Mouse (Mus musculus) frontal cortex, postnatal 10 days (tissue): ENCODE measurements at regions not wholly inside any gene's neighbourhood (a gene's known extent, or its start where the extent isn't known, plus 50 kb on each side); places are given as distances from the start of the nearest gene placed in this dataset.

ENCODE experiments used
- DNase-seq, 2 experiments: peaks; one replicate each; pipeline ENCODE4 v3.0.0; 2022; ENCODE audit warnings: low spot score in 2 of 2, mixed read lengths in 1 of 2

- DNase-seq, result no peak
Measured at GRCm38 (mm10) chr6:49523184-49523583, 127.8 kb downstream of the Stk31 start.

GRCm38 (mm10) chr6:49523696-49524095, 128.3 kb downstream of the Stk31 start:
- no peak for DNase-seq

GRCm38 (mm10) chr6:49533956-49534355, 138.6 kb downstream of the Stk31 start:
- DNase-seq, result no peak

DNA sequence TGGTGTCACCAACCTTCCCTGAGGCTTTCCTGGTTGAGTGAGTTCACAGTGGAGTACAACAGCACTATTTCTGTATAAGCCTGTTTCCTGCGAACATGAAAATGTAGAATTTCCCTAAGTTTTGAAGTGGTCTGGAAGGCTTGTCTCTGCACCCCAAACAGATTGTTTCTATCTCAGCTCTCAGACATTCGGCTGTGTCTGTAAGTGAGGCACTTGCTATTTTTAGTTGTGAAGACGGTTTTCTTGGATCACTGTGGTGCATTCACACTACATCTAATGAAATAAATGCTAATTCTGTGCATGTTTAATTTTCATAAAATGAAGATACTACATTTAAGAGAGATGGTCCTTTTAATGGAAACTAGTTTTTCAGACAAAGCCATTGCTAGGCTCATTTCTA, 139.1 kb downstream of the Stk31 start:
- no peak for DNase-seq

- no peak for DNase-seq
Measured at GRCm38 (mm10) chr6:49544946-49545345, 149.5 kb downstream of the Stk31 start.

DNA sequence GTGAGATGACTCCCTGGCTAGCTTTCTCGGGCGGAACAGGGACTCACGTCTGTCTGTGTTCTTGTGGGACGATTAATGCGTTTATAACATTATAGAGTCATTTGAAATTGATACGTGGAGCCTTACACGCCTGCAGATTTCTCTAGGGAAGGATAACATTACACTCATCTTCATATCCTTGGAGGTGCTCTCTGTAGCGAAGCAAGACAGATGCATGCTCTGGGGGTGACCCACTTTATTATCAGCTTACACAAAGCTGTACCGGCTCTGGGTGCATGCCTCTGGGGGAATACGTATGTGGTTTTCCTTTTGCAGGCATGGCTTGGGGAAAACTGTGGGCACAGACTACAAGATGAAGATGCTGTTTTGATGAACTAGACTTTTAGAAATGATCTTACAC, 159.7 kb downstream of the Stk31 start:
- no peak for DNase-seq

- no peak for DNase-seq
Measured at GRCm38 (mm10) chr6:49558508-49558907, 163.1 kb downstream of the Stk31 start.

DNA sequence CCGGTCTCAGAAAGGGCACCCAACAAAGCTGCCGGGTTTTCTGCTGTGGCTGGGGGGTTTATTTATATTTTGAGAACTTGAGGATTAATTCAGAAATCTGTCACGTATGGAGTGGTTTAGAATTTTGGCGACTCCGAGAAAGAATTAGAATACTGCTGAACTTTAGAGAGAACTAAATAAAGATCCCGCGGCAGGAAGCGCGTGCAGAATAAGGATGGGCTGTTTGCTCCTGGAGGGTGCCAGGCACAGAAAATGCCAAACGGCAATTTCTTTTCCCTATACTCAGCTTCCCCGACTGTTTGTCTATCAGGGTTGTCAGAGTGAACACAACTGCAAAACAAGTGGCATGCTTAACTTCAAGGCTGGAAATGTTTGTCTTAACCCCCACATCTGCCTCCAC, 163.7 kb downstream of the Stk31 start:
- no peak for DNase-seq

DNA sequence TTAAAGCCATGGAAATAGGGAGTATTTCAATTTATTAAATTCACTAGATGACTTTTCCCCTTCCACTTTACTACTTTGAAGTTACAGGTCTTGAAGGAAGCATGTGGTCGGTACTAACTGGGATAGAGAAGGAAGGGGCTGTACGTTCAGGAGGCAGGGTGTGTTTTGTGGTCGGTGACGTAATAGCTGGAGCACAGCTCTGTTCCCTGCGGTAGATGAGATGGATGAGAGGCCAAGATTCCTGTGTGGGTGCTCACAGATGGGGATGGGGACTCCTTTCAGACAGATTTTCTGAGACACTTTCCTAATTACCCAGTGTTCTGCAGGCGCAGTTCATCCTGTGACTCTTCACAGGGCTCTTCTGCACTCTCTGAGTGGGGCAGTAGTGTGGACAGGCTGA, 182.9 kb downstream of the Stk31 start:
- DNase-seq, result no peak

- DNase-seq, result no peak
Measured at GRCm38 (mm10) chr6:49579691-49580090, 184.3 kb downstream of the Stk31 start.

DNA sequence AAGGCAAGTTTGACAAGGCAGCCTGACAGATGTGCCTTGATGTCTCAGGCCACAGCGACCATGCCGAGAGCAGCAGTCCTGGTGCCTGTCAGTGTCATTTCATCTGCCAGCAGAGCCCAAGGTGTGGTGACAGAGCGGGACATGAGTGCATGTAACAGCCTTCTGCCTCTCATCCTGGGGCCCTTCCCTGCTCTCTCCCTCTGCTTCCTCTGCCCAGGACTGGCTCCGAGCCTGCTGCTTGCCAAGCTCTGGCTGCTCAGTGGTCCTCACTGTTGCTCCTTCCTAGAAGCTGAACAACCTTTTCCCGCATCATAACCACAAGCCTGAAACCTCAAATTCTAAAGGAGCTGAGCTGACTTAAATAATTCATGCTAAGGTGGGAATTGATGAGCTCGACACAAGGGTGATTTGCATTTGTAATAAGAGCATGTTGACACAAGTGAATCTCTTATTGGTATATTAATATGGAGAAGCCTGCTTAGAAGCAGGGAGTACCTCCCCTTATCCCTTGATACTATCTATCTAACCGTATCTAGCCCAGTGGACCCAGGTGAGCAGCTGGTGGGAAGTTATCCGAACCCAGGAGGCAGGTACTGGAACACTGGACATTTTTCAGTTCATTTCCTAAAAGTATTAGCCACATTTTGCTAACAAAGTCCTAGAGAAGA, 186.8 kb downstream of the Stk31 start:
- no peak for DNase-seq

DNA sequence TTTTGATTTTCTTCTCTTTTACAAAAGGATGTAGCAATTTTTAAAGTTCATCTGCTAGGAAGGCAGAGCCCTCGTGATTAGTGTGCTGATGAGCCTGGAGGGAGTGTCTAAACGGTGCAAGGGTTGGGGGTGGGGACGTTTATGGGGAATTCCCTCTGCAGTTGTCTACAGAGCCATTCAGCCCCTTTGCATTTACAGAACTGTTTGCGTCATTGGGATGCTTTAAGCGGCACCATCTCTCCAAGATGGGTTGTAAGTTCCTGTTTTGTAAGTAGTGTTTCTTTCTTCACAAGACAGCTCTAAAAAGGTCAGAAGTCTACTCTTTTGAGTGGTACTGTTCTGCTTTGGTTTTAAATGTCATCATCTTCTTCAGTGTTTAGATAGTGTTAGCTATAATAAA, 191.1 kb downstream of the Stk31 start:
- no peak for DNase-seq

- no peak for DNase-seq
Measured at GRCm38 (mm10) chr6:49588677-49589076, 193.3 kb downstream of the Stk31 start.

GRCm38 (mm10) chr6:49590927-49591631, 195.7 kb downstream of the Stk31 start:
- peak; percentile 25 to 31 for DNase-seq

DNA sequence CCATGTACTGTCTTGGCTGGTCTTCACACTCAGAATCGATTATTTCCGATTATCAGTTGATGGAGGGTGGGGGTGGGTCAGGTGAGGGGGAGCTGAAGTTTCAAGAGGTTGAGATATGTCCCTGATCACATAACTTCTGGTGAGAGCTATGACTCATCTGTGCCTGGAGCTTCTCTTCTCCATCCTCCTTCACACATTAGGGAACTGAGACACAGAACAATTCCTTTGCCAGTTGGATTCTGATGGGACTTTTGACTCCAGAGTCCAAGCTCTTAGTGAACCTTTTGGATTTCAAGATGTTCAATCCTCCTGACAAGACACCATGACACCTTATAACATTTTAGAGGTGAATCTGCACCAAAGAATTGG, 196.2 kb downstream of the Stk31 start:
- DNase-seq, result no peak

DNA sequence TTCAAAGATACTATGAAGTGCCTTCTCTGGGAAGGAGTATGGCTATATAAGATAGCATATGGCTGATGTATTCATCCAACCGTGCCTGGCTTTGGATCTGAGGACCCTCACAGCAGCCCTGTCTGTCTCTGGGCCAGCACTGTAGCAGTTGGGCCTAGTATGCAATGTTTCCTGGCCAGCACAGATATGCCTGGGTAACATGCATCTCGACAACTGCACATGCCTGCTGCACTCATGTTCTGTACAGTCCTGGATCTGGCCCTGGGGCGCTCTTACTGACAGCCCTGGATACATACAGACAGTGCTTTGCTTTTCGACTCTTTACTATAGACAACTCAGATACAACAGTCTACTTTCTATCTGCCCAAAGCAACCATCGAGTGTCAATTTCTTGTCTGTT, 197.3 kb downstream of the Stk31 start:
- DNase-seq, result no peak

- DNase-seq, result no peak
Measured at GRCm38 (mm10) chr6:49603201-49603600, 207.8 kb downstream of the Stk31 start.

DNA sequence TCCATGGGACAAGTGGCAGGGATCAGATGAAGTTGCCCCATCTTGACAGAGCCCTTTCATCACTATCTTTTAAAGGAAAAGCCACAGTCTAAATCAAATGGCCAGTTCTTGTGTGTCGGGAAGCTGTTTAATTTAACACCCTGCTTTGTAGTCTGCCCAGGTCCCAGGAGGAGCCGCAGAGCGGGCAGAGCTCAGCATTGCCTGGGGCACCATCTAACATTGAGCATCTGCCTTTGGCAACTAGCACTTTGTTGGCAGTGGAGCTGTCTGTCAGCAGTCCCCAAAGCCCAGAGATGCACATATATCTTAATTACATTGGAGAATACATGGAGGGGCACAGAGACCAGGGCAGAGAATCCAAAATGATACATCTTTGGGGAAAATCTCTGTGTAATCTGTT, 208.4 kb downstream of the Stk31 start:
- no peak for DNase-seq

GRCm38 (mm10) chr6:49606028-49606427, 210.6 kb downstream of the Stk31 start:
- DNase-seq, result no peak

GRCm38 (mm10) chr6:49606626-49607158, 211.3 kb downstream of the Stk31 start:
- no peak for DNase-seq

DNA sequence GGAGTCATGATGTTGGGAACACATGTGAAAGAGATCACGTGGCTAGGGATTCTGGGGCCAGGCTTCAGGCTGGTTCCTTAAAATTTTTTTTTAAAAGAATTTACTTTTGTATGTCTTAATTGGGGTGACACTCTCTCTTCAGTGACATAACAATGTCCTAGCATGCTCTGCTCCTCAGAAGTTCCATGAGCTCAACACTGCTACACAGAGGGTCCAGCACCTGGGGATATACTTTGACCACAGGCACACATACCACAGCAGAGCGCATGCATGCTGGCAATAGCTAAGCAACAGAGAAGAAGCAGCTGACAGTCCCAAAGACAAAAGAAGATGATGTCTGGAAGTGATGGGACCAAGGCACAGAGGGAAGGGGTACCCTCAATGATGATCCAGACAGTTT, 198.4 kb upstream of the Npy start:
- no peak for DNase-seq

DNA sequence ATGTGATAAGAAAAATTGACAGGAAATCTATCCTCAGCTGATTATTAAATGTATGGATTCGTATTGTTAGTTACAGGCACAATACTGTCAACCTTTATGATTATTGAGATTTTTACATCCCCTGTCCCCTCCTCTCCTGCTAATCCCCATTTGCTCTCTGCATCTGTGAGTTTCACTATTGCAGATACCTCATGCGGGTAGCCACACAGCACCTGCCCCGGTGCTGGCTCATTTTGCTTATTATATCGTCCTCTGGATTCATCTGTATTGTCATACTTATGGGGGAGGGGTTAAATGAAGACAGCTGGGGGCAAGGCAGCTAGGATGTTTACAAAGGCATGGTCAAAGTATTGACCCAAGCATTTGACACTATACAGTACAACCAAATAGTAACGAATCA, 197.9 kb upstream of the Npy start:
- no peak for DNase-seq

- peak; percentile 5 to 20 for DNase-seq
Measured at GRCm38 (mm10) chr6:49633470-49634095, 188.9 kb upstream of the Npy start.
